Mouse (Mus musculus): ENCODE data around the gene Selenom.

Gene Selenom

GRCm38 (mm10) chr11:3513291-3513690 is 1.2 kb upstream of the Selenom start:
- no peak for DNase-seq (ENCODE audit: low spot score in 2 of 2)

- no peak for DNase-seq (ENCODE audit: low spot score in 2 of 2)
Observed at GRCm38 (mm10) chr11:3515216-3515615, 732 bp downstream of the Selenom start.

- DNase-seq (ENCODE audit: low spot score in 2 of 2) = no peak
Observed at GRCm38 (mm10) chr11:3515637-3516036, 1.2 kb downstream of the Selenom start.

GRCm38 (mm10) chr11:3516121-3516520 is 1.6 kb downstream of the Selenom start:
- DNase-seq (ENCODE audit: low spot score in 2 of 2) = no peak

- no peak for DNase-seq (ENCODE audit: low spot score in 2 of 2)
Observed at GRCm38 (mm10) chr11:3516859-3517845, 2.7 kb downstream of the Selenom start.

- DNase-seq (ENCODE audit: low spot score in 2 of 2) = no peak
Observed at GRCm38 (mm10) chr11:3517846-3518732, 3.6 kb downstream of the Selenom start.

- no peak for DNase-seq (ENCODE audit: low spot score in 2 of 2)
Observed at GRCm38 (mm10) chr11:3519051-3519726, 4.7 kb downstream of the Selenom start.

GRCm38 (mm10) chr11:3519756-3520398 is 5.4 kb downstream of the Selenom start:
- DNase-seq (ENCODE audit: low spot score in 2 of 2) = no peak

GRCm38 (mm10) chr11:3520919-3521318 is 6.4 kb downstream of the Selenom start:
- DNase-seq (ENCODE audit: low spot score in 2 of 2) = no peak

GRCm38 (mm10) chr11:3521339-3522224 is 7.1 kb downstream of the Selenom start:
- no peak for DNase-seq (ENCODE audit: low spot score in 2 of 2)

- DNase-seq (ENCODE audit: low spot score in 2 of 2) = no peak
Observed at GRCm38 (mm10) chr11:3522285-3523000, 8.0 kb downstream of the Selenom start.

GRCm38 (mm10) chr11:3523840-3524582 is 9.5 kb downstream of the Selenom start:
- no peak for DNase-seq (ENCODE audit: low spot score in 2 of 2)

- DNase-seq (ENCODE audit: low spot score in 2 of 2) = no peak
Observed at GRCm38 (mm10) chr11:3525560-3525959, 11.1 kb downstream of the Selenom start.

- no peak for DNase-seq (ENCODE audit: low spot score in 2 of 2)
Observed at GRCm38 (mm10) chr11:3526207-3526606, 11.7 kb downstream of the Selenom start.

- no peak for DNase-seq (ENCODE audit: low spot score in 2 of 2)
Observed at GRCm38 (mm10) chr11:3526979-3527738, 12.7 kb downstream of the Selenom start.

- DNase-seq (ENCODE audit: low spot score in 2 of 2) = no peak
Observed at GRCm38 (mm10) chr11:3527766-3528165, 13.3 kb downstream of the Selenom start.

- DNase-seq (ENCODE audit: low spot score in 2 of 2) = no peak
Observed at GRCm38 (mm10) chr11:3528208-3528607, 13.7 kb downstream of the Selenom start.
